Mouse (Mus musculus) kidney, adult 2 months (tissue): Measurements from ENCODE around the gene Fis1.

Source experiments
- CTCF ChIP-seq: fragments of 200-500 bp; conservative IDR thresholded peaks from 2 replicates; pipeline ENCODE4 v1.5.1; 2011; ENCODE audit warnings: low read depth, mild to moderate bottlenecking, control low read depth, low read length, moderate library complexity, mixed read lengths; ENCODE audit not compliant: insufficient read depth, insufficient read length
- POLR2A ChIP-seq: fragments of 200-500 bp; IDR thresholded peaks from one replicate; pipeline ENCODE4 v1.6.1; 2011; ENCODE audit warnings: low read depth, low read length, control low read depth

DNA sequence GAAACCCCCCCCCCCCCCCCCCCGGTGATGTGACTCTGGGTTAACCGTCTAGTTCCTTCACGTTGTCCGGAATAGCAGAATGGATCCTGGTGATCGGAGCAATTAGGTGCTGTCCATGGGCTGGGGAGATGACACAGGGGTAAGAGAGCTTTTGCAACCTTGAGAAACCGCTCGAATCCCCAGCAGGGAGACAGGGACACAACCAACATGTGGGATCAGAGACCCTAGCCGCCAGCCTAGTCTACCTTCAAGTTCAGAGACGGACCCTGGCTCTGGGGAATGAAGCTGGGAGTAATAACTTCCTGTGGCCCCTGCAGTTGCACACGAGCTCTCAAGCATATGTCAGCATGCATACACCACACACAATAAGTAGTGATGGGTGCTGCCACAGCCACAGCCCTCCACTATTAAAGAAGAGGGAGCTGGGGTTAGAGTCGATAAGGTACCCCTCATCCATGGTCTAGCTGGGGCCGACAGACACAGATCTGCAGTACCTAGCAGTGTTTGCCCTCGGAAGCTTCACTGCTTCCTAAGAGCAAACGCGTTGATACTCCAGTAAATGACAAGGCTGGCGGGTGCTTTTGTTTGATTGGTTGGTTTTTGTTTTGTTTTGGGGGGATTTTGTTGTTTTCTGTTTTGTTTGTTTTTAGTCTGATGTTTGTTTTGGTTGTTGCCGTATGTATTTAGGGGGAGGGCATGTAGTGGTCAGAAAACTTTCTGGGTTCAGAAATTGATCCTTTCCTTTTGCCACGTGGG, 33.4 kb upstream of the Fis1 start:
- TF ChIP-seq CTCF (no peak), POLR2A (no peak)
